Mouse (Mus musculus): ENCODE data around the gene 9430015G10Rik. TPM values are rescaled to one million over a fixed set of nuclear protein-coding genes. Genes with fewer than 3 reads are reported as not detected.
"Not testable (repeated sequence)": the region's sequence is repeated elsewhere in the genome, so short reads cannot be mapped to it uniquely, and the experiment has no call there.

9430015G10Rik gene
- polyA plus RNA-seq, 1 experiment from 2014 or later, result 32.4 TPM

DNA sequence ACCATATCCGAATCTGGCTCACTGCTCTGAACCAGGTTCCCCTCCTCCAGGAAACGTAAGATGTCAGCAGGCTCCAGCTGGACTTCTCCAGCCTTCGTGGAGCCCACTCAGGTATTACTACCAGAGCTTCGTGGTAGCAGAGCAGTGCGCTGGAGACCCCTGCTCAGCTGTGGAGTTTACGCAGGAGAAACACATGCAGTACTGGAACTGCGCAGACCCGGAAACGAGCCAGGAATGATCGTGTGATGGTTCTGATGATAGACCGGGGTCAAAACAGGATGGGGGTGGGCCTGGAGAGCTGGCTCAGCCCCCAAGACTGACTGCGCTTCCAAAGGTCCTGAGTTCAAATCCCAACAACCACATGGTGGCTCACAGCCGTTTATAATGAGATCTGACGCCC is 26.0 kb downstream of the 9430015G10Rik start:
- 96% methylated on average over 14 of the region's 14 CpGs for WGBS
- Histone ChIP-seq H3K9ac (replicated peaks; ENCODE audit: low read depth, low read length) (no peak overlapping the region), H3K27me3 (ENCODE audit: control insufficient read depth, insufficient read depth, low read length) (no peaks in the 10 kb centered on the region), H3K4me2 (ENCODE audit: low read depth, low read length) (no peak overlapping the region), H3K36me3 (ENCODE audit: control insufficient read depth, insufficient read depth, low read length) (no peaks in the 10 kb centered on the region), H3K4me1 (ENCODE audit: control insufficient read depth, insufficient read depth, low read length) (no peaks in the 10 kb centered on the region), H3K27ac (ENCODE audit: low read depth, low read length) (no peak overlapping the region), H3K9me3 (ENCODE audit: control insufficient read depth, low read length) (no peaks in the 10 kb centered on the region), H3K4me3 (ENCODE audit: low read depth, low read length) (no peak overlapping the region)
- no peak for ATAC-seq (ENCODE audit: low read depth)

DNA sequence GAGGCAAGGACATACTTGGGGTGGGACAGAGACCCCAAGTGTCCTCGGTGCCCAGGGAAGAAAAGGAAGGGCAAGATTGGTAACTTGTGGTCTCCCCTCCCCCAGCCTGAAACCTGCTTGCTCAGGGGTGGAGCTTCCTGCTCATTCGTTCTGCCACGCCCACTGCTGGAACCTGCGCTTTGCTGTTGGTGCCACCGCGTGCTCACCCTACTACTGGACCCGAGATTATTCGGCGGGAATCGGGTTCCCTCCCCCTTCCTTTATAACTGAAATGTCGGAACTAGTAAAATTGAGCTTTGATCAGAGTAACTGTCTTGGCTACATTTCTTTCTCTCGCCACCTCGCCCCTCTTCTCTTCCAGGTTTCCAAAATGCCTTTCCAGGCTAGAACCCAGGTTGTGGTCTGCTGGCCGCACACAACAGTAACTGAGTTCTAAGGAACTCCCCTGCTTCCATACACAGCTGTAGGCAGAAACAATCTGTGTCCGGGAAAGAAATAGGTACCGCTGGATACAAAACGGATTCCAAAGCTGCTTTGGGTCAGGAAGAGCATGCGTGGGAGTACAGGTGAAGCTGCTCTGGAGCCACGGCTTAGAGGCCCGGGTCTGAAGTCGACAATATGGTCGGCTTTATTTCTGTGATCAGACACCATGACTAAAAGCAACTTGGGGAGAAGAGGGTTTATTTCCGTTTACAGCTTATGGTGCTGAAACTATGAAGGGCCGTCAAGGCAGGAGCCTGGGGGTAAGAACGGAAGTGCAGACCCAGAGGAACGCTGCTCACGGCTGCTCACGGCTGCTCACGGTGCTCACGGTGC is 26.7 kb downstream of the 9430015G10Rik start:
- 95% methylated on average over 30 of the region's 30 CpGs for WGBS
- Histone ChIP-seq H3K9me3 (ENCODE audit: control insufficient read depth, low read length) (no peaks in the 10 kb centered on the region), H3K9ac (replicated peaks; ENCODE audit: low read depth, low read length) (no peak overlapping the region), H3K4me3 (ENCODE audit: low read depth, low read length) (no peak overlapping the region), H3K4me1 (ENCODE audit: control insufficient read depth, insufficient read depth, low read length) (no peaks in the 10 kb centered on the region), H3K36me3 (ENCODE audit: control insufficient read depth, insufficient read depth, low read length) (no peaks in the 10 kb centered on the region), H3K4me2 (ENCODE audit: low read depth, low read length) (no peak overlapping the region), H3K27ac (ENCODE audit: low read depth, low read length) (no peak overlapping the region), H3K27me3 (ENCODE audit: control insufficient read depth, insufficient read depth, low read length) (no peaks in the 10 kb centered on the region)
- ATAC-seq (ENCODE audit: low read depth), result no peak

GRCm38 (mm10) chr4:156150887-156151286 is 41.1 kb downstream of the 9430015G10Rik start:
- H3K4me3 ChIP-seq (ENCODE audit: low read depth, low read length); H3K9ac ChIP-seq (replicated peaks; ENCODE audit: low read depth, low read length); H3K27me3 ChIP-seq (ENCODE audit: control insufficient read depth, insufficient read depth, low read length); H3K9me3 ChIP-seq (ENCODE audit: control insufficient read depth, low read length); ATAC-seq (ENCODE audit: low read depth); H3K4me2 ChIP-seq (ENCODE audit: low read depth, low read length); H3K4me1 ChIP-seq (ENCODE audit: control insufficient read depth, insufficient read depth, low read length); H3K27ac ChIP-seq (ENCODE audit: low read depth, low read length); H3K36me3 ChIP-seq (ENCODE audit: control insufficient read depth, insufficient read depth, low read length): not testable (repeated sequence)
- 91% methylated on average over 10 of the region's 10 CpGs for WGBS

DNA sequence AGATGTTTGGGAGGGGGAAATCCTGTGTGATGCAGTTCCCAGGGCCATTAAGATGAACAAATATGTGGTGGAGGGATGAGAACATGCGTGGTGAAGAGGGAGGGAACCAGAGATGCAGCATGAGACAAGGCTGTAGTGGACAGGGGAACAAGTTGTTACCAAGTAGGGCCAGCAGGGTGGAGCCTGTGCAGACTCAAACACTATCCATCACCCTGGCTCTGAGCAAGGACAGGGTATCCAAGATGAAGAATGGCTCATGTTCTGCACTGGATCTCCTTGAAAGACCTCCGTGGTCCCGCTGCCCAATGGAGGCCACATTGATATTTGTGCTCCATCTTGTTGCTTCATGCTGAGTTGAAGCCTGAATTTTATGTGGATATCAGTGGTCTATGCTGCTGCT is 45.0 kb downstream of the 9430015G10Rik start:
- 0 out of 2 replicates have a peak, but pooled peaks cover 2% of the 10 kb centered on the region for H3K9me3 ChIP-seq (ENCODE audit: control insufficient read depth, low read length)
- H3K4me2 ChIP-seq (ENCODE audit: low read depth, low read length), result no peak overlapping the region
- H3K36me3 ChIP-seq (ENCODE audit: control insufficient read depth, insufficient read depth, low read length), result no peaks in the 10 kb centered on the region
- no peak overlapping the region for H3K4me3 ChIP-seq (ENCODE audit: low read depth, low read length)
- ATAC-seq (ENCODE audit: low read depth), result no peak
- H3K27ac ChIP-seq (ENCODE audit: low read depth, low read length), result no peak overlapping the region
- H3K27me3 ChIP-seq (ENCODE audit: control insufficient read depth, insufficient read depth, low read length), result no peaks in the 10 kb centered on the region
- no peak overlapping the region for H3K9ac ChIP-seq (replicated peaks; ENCODE audit: low read depth, low read length)
- no peaks in the 10 kb centered on the region for H3K4me1 ChIP-seq (ENCODE audit: control insufficient read depth, insufficient read depth, low read length)
- WGBS, result 95% methylated on average over 3 of the region's 3 CpGs

GRCm38 (mm10) chr4:156166477-156166876 is 56.7 kb downstream of the 9430015G10Rik start:
- no peak overlapping the region for H3K4me2 ChIP-seq (ENCODE audit: low read depth, low read length)
- no peaks in the 10 kb centered on the region for H3K9me3 ChIP-seq (ENCODE audit: control insufficient read depth, low read length)
- H3K27ac ChIP-seq (ENCODE audit: low read depth, low read length), result no peak overlapping the region
- ATAC-seq (ENCODE audit: low read depth), result no peak
- H3K4me3 ChIP-seq (ENCODE audit: low read depth, low read length), result no peak overlapping the region
- H3K36me3 ChIP-seq (ENCODE audit: control insufficient read depth, insufficient read depth, low read length), result peaks cover 75% of the 10 kb centered on the region
- H3K4me1 ChIP-seq (ENCODE audit: control insufficient read depth, insufficient read depth, low read length), result no peaks in the 10 kb centered on the region
- no peak overlapping the region for H3K9ac ChIP-seq (replicated peaks; ENCODE audit: low read depth, low read length)
- WGBS, result 94% methylated on average over 9 of the region's 9 CpGs
- no peaks in the 10 kb centered on the region for H3K27me3 ChIP-seq (ENCODE audit: control insufficient read depth, insufficient read depth, low read length)

DNA sequence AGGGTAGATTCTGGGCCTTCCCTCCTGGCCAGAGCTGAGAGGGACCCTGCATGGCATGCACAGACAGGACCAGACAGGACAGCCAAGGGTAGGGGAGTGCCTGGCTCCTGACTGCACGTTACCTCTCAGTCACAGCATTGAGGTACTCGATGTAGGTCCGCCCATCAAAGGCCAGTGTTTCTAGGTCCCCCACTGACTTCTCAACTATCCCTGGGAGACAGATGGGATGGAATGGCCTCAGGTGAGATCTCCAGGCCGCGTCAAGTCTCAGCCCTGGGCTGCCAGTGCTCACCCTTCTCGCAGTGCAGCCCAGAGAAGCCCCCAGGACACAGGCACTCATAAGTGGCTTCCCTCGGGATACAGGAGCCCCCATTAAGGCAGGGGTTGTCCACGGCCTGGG is 58.8 kb downstream of the 9430015G10Rik start:
- no peak overlapping the region for H3K4me2 ChIP-seq (ENCODE audit: low read depth, low read length)
- H3K27me3 ChIP-seq (ENCODE audit: control insufficient read depth, insufficient read depth, low read length), result no peaks in the 10 kb centered on the region
- no peak overlapping the region for H3K4me3 ChIP-seq (ENCODE audit: low read depth, low read length)
- peaks cover 92% of the 10 kb centered on the region for H3K36me3 ChIP-seq (ENCODE audit: control insufficient read depth, insufficient read depth, low read length)
- H3K9ac ChIP-seq (replicated peaks; ENCODE audit: low read depth, low read length), result no peak overlapping the region
- no peaks in the 10 kb centered on the region for H3K9me3 ChIP-seq (ENCODE audit: control insufficient read depth, low read length)
- no peak overlapping the region for H3K27ac ChIP-seq (ENCODE audit: low read depth, low read length)
- 95% methylated on average over 8 of the region's 8 CpGs for WGBS
- no peaks in the 10 kb centered on the region for H3K4me1 ChIP-seq (ENCODE audit: control insufficient read depth, insufficient read depth, low read length)
- no peak for ATAC-seq (ENCODE audit: low read depth)

DNA sequence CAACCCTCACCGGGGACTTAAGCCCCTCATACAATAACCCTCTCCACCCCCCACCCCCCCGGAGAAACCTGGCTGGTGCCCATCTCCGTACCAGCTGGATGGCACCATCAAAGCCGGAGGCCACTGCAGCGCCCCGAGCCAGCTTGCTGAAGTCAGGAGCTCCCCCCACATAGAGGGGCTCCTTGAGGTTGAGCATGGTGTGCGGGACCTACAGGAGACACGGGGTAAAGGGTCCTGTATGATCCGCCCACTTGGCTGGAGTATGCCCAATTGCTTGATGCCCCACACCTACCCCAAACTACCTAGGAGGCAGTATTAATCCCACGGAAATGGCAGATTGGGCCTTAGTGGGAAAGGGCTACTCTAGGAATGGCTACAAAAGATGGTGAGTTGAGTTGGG is 59.3 kb downstream of the 9430015G10Rik start:
- Histone ChIP-seq H3K4me2 (ENCODE audit: low read depth, low read length) (no peak overlapping the region), H3K27me3 (ENCODE audit: control insufficient read depth, insufficient read depth, low read length) (no peaks in the 10 kb centered on the region), H3K9me3 (ENCODE audit: control insufficient read depth, low read length) (no peaks in the 10 kb centered on the region), H3K4me3 (ENCODE audit: low read depth, low read length) (no peak overlapping the region), H3K27ac (ENCODE audit: low read depth, low read length) (no peak overlapping the region), H3K9ac (replicated peaks; ENCODE audit: low read depth, low read length) (no peak overlapping the region), H3K4me1 (ENCODE audit: control insufficient read depth, insufficient read depth, low read length) (no peaks in the 10 kb centered on the region), H3K36me3 (ENCODE audit: control insufficient read depth, insufficient read depth, low read length) (peaks cover 92% of the 10 kb centered on the region)
- no peak for ATAC-seq (ENCODE audit: low read depth)
- 92% methylated on average over 10 of the region's 10 CpGs for WGBS

GRCm38 (mm10) chr4:156171828-156172227 is 62.0 kb downstream of the 9430015G10Rik start:
- Histone ChIP-seq H3K27me3 (ENCODE audit: control insufficient read depth, insufficient read depth, low read length) (no peaks in the 10 kb centered on the region), H3K4me3 (ENCODE audit: low read depth, low read length) (no peak overlapping the region), H3K27ac (ENCODE audit: low read depth, low read length) (no peak overlapping the region), H3K9ac (replicated peaks; ENCODE audit: low read depth, low read length) (no peak overlapping the region), H3K36me3 (ENCODE audit: control insufficient read depth, insufficient read depth, low read length) (peaks cover 98% of the 10 kb centered on the region), H3K4me2 (ENCODE audit: low read depth, low read length) (no peak overlapping the region), H3K4me1 (ENCODE audit: control insufficient read depth, insufficient read depth, low read length) (no peaks in the 10 kb centered on the region), H3K9me3 (ENCODE audit: control insufficient read depth, low read length) (no peaks in the 10 kb centered on the region)
- ATAC-seq (ENCODE audit: low read depth), result no peak
- WGBS, result 98% methylated on average over 11 of the region's 11 CpGs
